Mouse (Mus musculus): ENCODE data around the gene Notch4. TPM values are rescaled to one million over a fixed set of nuclear protein-coding genes. Genes with fewer than 3 reads are reported as not detected.

Gene Notch4
- polyA plus RNA-seq, 1 experiment from 2014 or later = 5.8 TPM

GRCm38 (mm10) chr17:34615871-34616270 lies 51.8 kb downstream of the Notch4 start, which contains the start of gene Egfl8:
Gene Egfl8, minus strand, starts transcription at chr17:34615971.
- Histone ChIP-seq H3K9ac (no peak within 1 kb of the TSS), H3K27ac (no peak within 1 kb of the TSS)
- 73% methylated on average over 6 of the region's 6 CpGs for WGBS

GRCm38 (mm10) chr17:34618999-34619398 lies 54.9 kb downstream of the Notch4 start:
- Histone ChIP-seq H3K27me3 (replicated peaks) (no peaks in the 10 kb centered on the region), H3K4me1 (no peaks in the 10 kb centered on the region), H3K27ac (no peak overlapping the region), H3K9me3 (no peaks in the 10 kb centered on the region), H3K4me3 (replicated peaks) (no peak overlapping the region), H3K36me3 (peaks cover 26% of the 10 kb centered on the region), H3K9ac (no peak overlapping the region), H3K4me2 (no peak overlapping the region)
- 15% methylated on average over 6 of the region's 6 CpGs for WGBS
- no peak; the same call in 1 of the 2 replicates for ATAC-seq (ENCODE audit: insufficient read depth, low FRiP score, low read depth)

More at GRCm38 (mm10) chr17:34615871-34616270, 51.8 kb downstream of the Notch4 start, which contains the start of gene Egfl8:
- no peak for ATAC-seq (ENCODE audit: insufficient read depth, low FRiP score, low read depth)
- no peak within 1 kb of the TSS for H3K4me3 ChIP-seq (replicated peaks)
- no peaks in the 10 kb centered on the region for H3K4me1 ChIP-seq
- no peaks in the 10 kb centered on the region for H3K27me3 ChIP-seq (replicated peaks)
- H3K36me3 ChIP-seq = peaks cover 37% of the 10 kb centered on the region
- no peak within 1 kb of the TSS for H3K4me2 ChIP-seq
- no peaks in the 10 kb centered on the region for H3K9me3 ChIP-seq

GRCm38 (mm10) chr17:34621006-34621405 lies 56.9 kb downstream of the Notch4 start:
- ATAC-seq (ENCODE audit: insufficient read depth, low FRiP score, low read depth) = no peak
- Histone ChIP-seq H3K4me3 (replicated peaks) (no peak overlapping the region), H3K36me3 (peaks cover 21% of the 10 kb centered on the region), H3K9ac (no peak overlapping the region), H3K4me1 (peaks cover 2% of the 10 kb centered on the region), H3K27ac (no peak overlapping the region), H3K4me2 (no peak overlapping the region), H3K9me3 (no peaks in the 10 kb centered on the region), H3K27me3 (replicated peaks) (no peaks in the 10 kb centered on the region)
- 72% methylated on average over 8 of the region's 8 CpGs for WGBS

- Histone ChIP-seq H3K9me3 (no peaks in the 10 kb centered on the region), H3K27me3 (replicated peaks) (no peaks in the 10 kb centered on the region), H3K27ac (no peak overlapping the region), H3K4me2 (no peak overlapping the region), H3K9ac (no peak overlapping the region), H3K36me3 (peaks cover 11% of the 10 kb centered on the region), H3K4me1 (peaks cover 12% of the 10 kb centered on the region), H3K4me3 (replicated peaks) (no peak overlapping the region)
- no peak for ATAC-seq (ENCODE audit: insufficient read depth, low FRiP score, low read depth)
- WGBS = 85% methylated on average over 9 of the region's 9 CpGs
Observed at GRCm38 (mm10) chr17:34623161-34623560, 59.1 kb downstream of the Notch4 start.

GRCm38 (mm10) chr17:34624981-34625380 lies 60.9 kb downstream of the Notch4 start:
- no peaks in the 10 kb centered on the region for H3K9me3 ChIP-seq
- H3K27ac ChIP-seq = no peak overlapping the region
- no peak for ATAC-seq (ENCODE audit: insufficient read depth, low FRiP score, low read depth)
- H3K9ac ChIP-seq = no peak overlapping the region
- H3K4me2 ChIP-seq = no peak overlapping the region
- WGBS = 86% methylated on average over 3 of the region's 3 CpGs
- no peak overlapping the region for H3K4me3 ChIP-seq (replicated peaks)
- peaks cover 5% of the 10 kb centered on the region; the same call in 1 of the 2 replicates for H3K27me3 ChIP-seq (replicated peaks)
- peaks cover 26% of the 10 kb centered on the region for H3K4me1 ChIP-seq
- peaks cover 11% of the 10 kb centered on the region for H3K36me3 ChIP-seq

- H3K9me3 ChIP-seq = no peaks in the 10 kb centered on the region
- H3K27me3 ChIP-seq (replicated peaks) = peaks cover 17% of the 10 kb centered on the region
- peak overlapping the region; percentile 77 for H3K4me3 ChIP-seq (replicated peaks)
- no peak for ATAC-seq (ENCODE audit: insufficient read depth, low FRiP score, low read depth)
- H3K4me2 ChIP-seq = peak overlapping the region; percentile 96
- H3K36me3 ChIP-seq = peaks cover 11% of the 10 kb centered on the region
- peak overlapping the region; percentile 65; the same call in 1 of the 2 replicates for H3K9ac ChIP-seq
- 44% methylated on average over 16 of the region's 16 CpGs for WGBS
- peaks cover 38% of the 10 kb centered on the region for H3K4me1 ChIP-seq
- peak overlapping the region; percentile 95 for H3K27ac ChIP-seq
Observed at GRCm38 (mm10) chr17:34626062-34626772, 62.1 kb downstream of the Notch4 start.

- Histone ChIP-seq H3K27me3 (replicated peaks) (peaks cover 22% of the 10 kb centered on the region), H3K9me3 (no peaks in the 10 kb centered on the region), H3K4me2 (peak overlapping the region; percentile 96), H3K9ac (peak overlapping the region; percentile 65), H3K36me3 (peaks cover 10% of the 10 kb centered on the region), H3K4me1 (peaks cover 43% of the 10 kb centered on the region), H3K27ac (peak overlapping the region; percentile 95), H3K4me3 (replicated peaks) (peak overlapping the region; percentile 77)
- WGBS = 0% methylated on average over 18 of the region's 18 CpGs
- ATAC-seq (ENCODE audit: insufficient read depth, low FRiP score, low read depth) = no peak
Observed at GRCm38 (mm10) chr17:34626773-34627092, 62.7 kb downstream of the Notch4 start.

GRCm38 (mm10) chr17:34627093-34627942 lies 63.2 kb downstream of the Notch4 start:
- WGBS = 1% methylated on average over 39 of the region's 45 CpGs
- Histone ChIP-seq H3K9me3 (no peaks in the 10 kb centered on the region), H3K36me3 (peaks cover 6% of the 10 kb centered on the region; the same call in 1 of the 2 replicates), H3K4me1 (peaks cover 49% of the 10 kb centered on the region), H3K9ac (peak overlapping the region; percentile 65), H3K4me3 (replicated peaks) (peak overlapping the region; percentile 77), H3K4me2 (peak overlapping the region; percentile 96), H3K27ac (peak overlapping the region; percentile 95), H3K27me3 (replicated peaks) (peaks cover 26% of the 10 kb centered on the region)
- peak; percentile 82 for ATAC-seq (ENCODE audit: insufficient read depth, low FRiP score, low read depth)

GRCm38 (mm10) chr17:34627943-34628643 lies 64.0 kb downstream of the Notch4 start, which contains the start of gene Ppt2:
Gene Ppt2, minus strand, starts transcription at chr17:34628510.
- Histone ChIP-seq H3K27me3 (replicated peaks) (peaks cover 26% of the 10 kb centered on the region), H3K9me3 (no peaks in the 10 kb centered on the region), H3K4me1 (peaks cover 50% of the 10 kb centered on the region), H3K4me2 (peak within 1 kb of the TSS; percentile 96), H3K9ac (peak within 1 kb of the TSS; percentile 62), H3K36me3 (0 out of 2 replicates have a peak, but pooled peaks cover 2% of the 10 kb centered on the region), H3K4me3 (replicated peaks) (peak within 1 kb of the TSS; percentile 77), H3K27ac (peak within 1 kb of the TSS; percentile 95)
- ATAC-seq (ENCODE audit: insufficient read depth, low FRiP score, low read depth) = no peak
- WGBS = 4% methylated on average over 29 of the region's 29 CpGs

- Histone ChIP-seq H3K4me2 (peak overlapping the region; percentile 96), H3K4me1 (peaks cover 50% of the 10 kb centered on the region), H3K36me3 (0 out of 2 replicates have a peak, but pooled peaks cover 2% of the 10 kb centered on the region), H3K9me3 (no peaks in the 10 kb centered on the region), H3K27ac (peak overlapping the region; percentile 95), H3K9ac (no peak overlapping the region), H3K4me3 (replicated peaks) (peak overlapping the region; percentile 77), H3K27me3 (replicated peaks) (peaks cover 26% of the 10 kb centered on the region)
- WGBS = 30% methylated on average over 5 of the region's 5 CpGs
- no peak for ATAC-seq (ENCODE audit: insufficient read depth, low FRiP score, low read depth)
Observed at GRCm38 (mm10) chr17:34628644-34628967, 64.5 kb downstream of the Notch4 start.

- Histone ChIP-seq H3K4me3 (replicated peaks) (peak within 1 kb of the TSS; percentile 77), H3K4me1 (peaks cover 50% of the 10 kb centered on the region), H3K9me3 (no peaks in the 10 kb centered on the region), H3K9ac (peak within 1 kb of the TSS; percentile 62; the same call in 1 of the 2 replicates), H3K27me3 (replicated peaks) (peaks cover 26% of the 10 kb centered on the region), H3K27ac (peak within 1 kb of the TSS; percentile 95), H3K4me2 (peak within 1 kb of the TSS; percentile 96), H3K36me3 (0 out of 2 replicates have a peak, but pooled peaks cover 2% of the 10 kb centered on the region)
- 11% methylated on average over 16 of the region's 16 CpGs for WGBS
- ATAC-seq (ENCODE audit: insufficient read depth, low FRiP score, low read depth) = no peak
Observed at GRCm38 (mm10) chr17:34629221-34629751, 65.2 kb downstream of the Notch4 start, which contains the start of gene Prrt1. Gene Prrt1, plus strand, starts transcription at chr17:34629533.

Data from stomach, embryonic 15.5 days (tissue).